ENCODE assay signal across 9 mouse cellular contexts in the genomic region with DNA sequence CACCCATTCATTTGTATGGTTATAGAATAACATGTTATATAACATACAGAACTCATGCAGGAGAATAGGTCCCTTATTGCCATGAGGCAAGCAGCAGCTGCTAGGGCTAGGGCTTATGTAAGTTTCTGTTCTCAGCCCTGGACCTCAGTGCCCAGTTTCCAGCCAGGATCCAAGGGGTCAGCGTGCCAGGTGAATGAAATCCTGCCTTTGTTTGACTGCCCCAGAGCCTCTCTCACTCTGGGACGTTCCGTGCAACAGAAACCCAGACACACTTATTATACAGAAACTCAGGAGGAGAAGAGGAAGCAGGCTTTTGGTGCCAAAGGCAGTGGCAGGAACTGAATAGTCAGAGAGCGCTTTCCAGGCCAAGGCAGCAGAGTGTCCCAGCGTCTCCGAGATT.
DNase-seq lines count a peak whose midpoint lies in the region; TF ChIP-seq lines count a peak whose summit lies in the region.
"Had no signal": no experiment of that assay in that cellular context is flagged by ENCODE, and none has a peak within 500 bp of the region (broad histone marks: within the 10 kb centered on the region; RNA-seq: fewer than 3 reads in every experiment).

No protein-coding gene starts in this region.

- H3K4me1 ChIP-seq in lung, adult 2 months (ENCODE audit: control insufficient read depth, insufficient read depth, low read length), result no peaks in the 10 kb centered on the region
- H3K4me1 ChIP-seq: neural tube, embryonic 12.5 days had no signal

- no peak overlapping the region for H3K4me3 ChIP-seq in lung, adult 2 months (replicated peaks; ENCODE audit: extremely low read depth, low read depth, low read length)
- H3K4me3 ChIP-seq: neural tube, embryonic 12.5 days had no signal

- WGBS in lung, adult 2 months, result 63% methylated on average over 6 of the region's 6 CpGs

- intact Hi-C loops in left cerebral cortex, postnatal 4 days (cut with DNase I), result no loop called here

- no peak for TF ChIP-seq POLR2A in lung, adult 2 months (IDR thresholded peaks at IDR 0.05; ENCODE audit: borderline replicate concordance, extremely low read depth, low read depth, low read length)

- no peak for TF ChIP-seq CTCF in lung, adult 2 months (IDR thresholded peaks at IDR 0.05; ENCODE audit: insufficient read depth, low read length)

- DNase-seq in layer of hippocampus, adult 11-12 months (ENCODE audit: low spot score), result peak; percentile 38
- no peak for DNase-seq in layer of hippocampus, adult 9-10 months (ENCODE audit: low spot score)
- peak; percentile 23 to 48 for DNase-seq in cerebellum, postnatal 10 days
- DNase-seq in gastrocnemius, postnatal 25 days, result peak; percentile 66
- DNase-seq in left cerebral cortex, postnatal 4 days, result peak; percentile 9
- no peak for DNase-seq in liver
- no peak for DNase-seq in kidney, adult 9 months
- no peak for DNase-seq in lung, adult 2 months

Comparison
In these comparisons a context has a peak if more than half of its experiments do, and no peak if none do; other contexts are left out.
1. DNase-seq: peak in layer of hippocampus, adult 11-12 months (single experiment), cerebellum, postnatal 10 days (2 of 2), gastrocnemius, postnatal 25 days (single experiment) and left cerebral cortex, postnatal 4 days (single experiment); none in layer of hippocampus, adult 9-10 months (single experiment), liver (single experiment), kidney, adult 9 months (single experiment) and lung, adult 2 months (single experiment).